Mouse (Mus musculus) T-cell, adult 2 months (primary cell): ENCODE data around the gene Rps23.

Source experiments
- DNase-seq: peaks from one replicate; pipeline ENCODE4 v3.0.0; 2022; ENCODE audit warnings: low spot score

Rps23 gene

DNA sequence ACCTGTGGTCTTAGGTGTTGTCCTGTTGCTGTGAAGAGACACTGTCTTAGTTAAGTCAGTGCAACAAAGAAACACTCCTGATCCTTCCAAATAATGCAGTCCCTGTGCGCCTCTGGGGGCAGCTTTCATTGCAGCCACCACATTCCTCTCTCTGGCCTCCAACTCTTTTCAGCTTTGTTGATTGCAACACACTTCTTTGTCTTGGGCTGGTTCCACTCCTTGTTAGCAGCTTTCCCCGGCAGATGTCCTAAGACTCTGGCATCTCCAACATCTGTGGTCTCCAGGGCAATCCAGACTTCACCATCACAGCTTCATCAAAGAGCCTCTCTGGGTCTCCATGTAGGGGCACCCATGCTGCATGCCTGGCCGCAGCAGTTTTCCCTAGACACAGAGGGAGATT, 10.5 kb downstream of the Rps23 start:
- no peak for DNase-seq

DNA sequence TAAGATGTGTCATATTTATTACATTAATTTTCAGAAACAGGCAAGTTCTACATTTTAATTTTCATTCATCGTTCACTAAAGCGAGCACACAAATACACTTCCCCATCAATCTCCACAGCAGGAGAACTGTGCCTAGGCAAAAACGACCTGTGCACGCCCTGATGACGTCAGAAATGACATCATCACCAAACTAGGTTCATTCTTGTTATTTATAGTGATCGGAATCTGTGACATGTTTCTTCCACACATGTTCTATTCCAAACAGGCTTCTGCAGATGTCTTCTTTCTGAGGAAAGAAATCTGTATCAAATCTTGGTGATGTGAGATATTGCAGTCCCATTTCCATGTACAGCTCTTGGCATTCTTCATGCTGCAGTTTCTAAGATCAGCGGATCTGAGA, 13.1 kb downstream of the Rps23 start:
- no peak for DNase-seq

DNA sequence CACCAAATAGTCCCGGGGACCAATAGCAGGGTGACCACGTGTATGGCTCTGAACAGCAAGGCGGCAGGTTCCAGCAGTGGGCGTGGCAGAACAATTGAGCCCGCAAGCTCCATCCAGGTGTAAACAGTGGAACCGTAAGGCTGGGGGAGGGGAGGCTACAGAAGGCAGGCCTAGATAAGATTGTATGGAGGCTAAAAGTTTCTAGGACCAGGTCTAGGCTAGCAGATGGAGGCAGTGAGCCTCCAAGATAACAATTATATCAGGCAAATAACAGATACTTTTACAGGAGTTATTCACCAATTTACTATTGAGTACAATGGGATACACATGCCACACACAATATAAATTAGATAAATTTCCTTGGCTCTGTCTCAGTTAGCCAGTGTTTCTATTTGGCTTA, 16.4 kb downstream of the Rps23 start:
- DNase-seq = no peak

DNA sequence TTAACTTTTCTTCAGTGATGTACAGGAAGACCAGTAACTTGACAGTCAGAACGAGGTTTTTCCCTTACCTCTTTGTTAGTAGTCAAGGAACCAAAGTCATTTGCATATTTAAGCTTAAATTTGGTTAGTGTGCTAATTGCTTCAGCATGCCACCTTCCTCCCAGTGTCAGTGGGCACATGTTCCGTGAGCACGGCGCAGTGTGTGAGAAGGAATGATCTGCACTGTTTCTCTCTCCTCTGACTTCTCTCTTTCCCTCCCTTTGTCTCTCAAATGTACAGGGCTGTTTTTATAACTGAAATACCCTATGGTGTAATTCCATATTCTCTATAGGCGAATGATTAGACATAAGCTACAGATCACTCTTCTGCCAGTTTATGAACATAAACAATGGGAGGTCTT, 16.8 kb downstream of the Rps23 start:
- no peak for DNase-seq

DNA sequence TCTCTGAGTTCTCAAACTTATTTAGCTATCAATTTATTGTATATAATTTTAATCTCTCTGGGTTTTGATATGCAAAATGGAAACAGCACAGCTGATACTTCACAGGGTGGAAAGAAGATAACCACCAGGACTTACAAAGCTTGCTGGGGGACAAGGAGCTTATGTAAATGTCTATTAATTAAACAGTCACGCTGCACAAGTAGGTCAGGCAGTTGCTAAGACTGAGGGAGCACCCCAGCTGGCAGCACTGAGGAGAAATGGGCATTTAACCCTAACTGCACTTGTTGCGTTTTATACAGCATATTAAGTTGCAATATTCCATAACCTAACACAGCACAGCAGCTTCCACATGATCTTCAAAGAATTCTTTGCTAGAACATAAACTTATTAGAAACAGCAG, 36.1 kb downstream of the Rps23 start:
- DNase-seq = no peak

DNA sequence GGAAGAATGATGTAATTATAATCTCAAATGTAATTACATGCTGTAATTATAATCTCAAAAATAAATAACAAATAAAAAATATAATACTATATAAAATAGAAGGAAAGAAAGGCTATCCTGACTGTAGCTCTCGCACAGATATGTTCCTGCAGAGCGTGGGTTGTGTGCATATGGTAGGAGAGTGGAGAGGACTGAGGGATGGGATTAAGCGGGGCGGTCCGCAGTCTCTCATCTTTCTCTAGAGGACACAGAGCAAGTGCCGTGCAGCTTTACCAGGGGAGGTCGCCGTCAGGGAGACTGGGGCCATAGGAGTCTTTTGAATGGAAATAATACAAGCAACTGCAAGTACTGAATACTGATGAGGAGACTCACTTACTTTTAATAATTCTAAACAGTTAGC, 37.8 kb downstream of the Rps23 start:
- DNase-seq = no peak

DNA sequence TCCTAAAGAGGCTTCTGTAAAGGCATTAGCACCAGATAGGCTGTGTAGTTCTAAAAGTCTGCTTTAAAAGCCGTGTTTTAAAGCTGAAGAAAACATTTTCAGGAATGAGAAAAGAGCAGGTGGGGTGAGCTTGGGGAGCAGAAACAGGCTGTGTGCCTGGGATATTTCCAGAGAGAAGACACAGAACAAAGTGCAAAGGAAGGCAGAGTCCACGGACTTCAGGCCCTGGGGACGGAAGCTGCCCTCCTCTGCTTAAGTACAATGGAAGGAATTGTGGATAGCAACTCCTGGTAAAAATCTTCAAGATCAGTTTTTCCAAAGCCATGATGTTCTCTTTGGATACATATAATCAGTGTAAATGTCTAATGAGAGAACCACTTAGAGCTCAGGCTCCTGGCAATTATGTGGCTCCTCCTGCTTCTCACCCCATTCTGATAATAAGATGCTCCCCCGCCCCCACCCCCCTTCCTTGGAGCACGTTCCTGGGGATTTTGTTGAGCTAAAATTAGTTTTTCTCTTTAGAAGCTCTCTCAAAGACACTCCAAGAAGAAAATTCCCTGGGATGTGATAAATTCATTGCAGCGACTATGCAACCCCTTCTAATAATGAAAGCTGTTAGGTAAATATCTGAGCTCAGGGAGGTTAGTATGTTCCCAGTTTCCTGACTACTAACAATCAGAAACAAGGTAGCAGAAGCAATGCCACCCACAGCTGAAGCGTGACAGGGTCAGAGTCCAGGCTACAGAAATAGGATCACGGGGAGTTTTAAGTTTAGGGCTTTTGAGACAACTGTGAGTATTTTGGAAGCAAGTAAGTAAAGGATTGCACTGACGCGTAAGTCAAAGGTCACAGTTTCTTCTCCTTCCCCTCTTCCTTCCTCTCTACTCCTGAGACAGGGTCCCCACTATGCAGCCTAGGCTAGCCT, 40.3 kb downstream of the Rps23 start:
- DNase-seq = no peak

DNA sequence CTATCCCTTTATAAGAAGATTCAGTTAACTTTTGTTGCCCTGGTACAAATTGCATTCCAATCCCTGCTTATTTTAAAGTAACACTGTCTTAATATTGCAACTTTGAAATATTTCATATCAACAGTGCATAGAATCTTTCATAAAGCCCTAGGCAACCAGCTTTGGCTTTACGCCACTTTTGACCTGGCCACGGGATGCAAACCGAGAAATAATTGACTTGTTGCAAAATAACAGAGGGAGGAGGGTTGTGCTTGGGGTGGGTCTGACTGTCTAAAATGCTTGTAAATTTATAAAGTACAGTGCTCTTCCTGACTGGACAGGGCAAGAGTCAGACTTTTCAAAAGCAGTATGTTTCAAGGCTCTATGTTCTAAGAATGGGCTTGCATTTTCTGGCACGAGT, 41.8 kb downstream of the Rps23 start:
- DNase-seq = no peak

DNA sequence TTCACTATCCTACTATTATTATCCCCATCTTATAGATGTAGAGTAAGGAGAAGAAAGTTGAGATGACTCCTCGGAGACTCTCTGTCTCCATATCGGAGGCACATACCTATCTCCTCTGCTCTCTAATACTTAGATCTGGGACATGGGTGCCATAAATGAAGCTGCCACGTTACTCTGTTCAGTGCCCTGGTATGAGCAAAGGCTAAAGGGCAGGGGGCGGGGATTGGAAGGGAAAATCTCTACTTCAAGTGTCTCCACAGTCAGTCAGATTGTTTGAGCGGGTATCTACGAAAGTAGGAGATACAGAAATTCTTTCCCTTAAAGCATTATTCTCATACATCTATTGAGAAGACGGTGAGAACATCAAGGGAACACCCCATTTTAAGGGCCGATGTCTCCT, 43.2 kb downstream of the Rps23 start:
- no peak for DNase-seq

DNA sequence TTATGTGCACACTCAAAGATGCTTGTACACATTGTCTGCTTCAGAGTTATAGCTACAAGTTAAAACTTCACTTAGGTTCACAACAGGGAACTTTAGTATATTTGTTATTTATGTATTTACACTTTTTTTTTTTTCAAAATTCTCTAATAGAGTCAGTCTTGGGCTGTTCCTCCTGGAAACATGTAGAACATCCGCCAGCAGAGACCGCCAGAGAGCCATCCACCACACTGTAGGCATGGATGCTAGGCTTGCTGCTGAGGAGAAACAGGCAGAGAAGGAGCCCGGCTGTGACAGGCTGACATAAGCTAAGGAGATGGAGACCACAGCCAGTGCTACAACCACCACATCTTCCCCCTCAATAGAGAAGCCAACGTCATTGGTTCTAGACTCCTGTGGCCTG, 44.7 kb downstream of the Rps23 start:
- DNase-seq = peak; percentile 51

DNA sequence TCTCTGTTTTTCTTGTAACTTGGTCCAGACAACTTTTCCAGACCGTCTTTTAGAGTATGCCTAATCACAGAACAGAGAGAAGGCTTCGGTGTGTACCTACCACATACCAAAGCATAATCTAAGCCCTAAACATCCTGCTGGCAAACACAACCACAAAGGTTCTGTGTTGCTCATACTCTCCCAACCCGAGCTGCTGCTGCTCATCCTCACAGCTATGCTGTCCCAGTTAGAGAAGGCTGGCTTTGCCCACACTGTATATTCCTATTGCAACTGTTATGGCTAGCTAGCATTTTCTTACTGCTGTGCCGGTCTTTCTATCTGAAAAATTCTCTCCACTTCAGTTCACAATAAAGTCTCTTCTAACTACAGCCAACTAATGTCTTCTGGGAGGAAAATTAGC, 46.2 kb downstream of the Rps23 start:
- DNase-seq = no peak

DNA sequence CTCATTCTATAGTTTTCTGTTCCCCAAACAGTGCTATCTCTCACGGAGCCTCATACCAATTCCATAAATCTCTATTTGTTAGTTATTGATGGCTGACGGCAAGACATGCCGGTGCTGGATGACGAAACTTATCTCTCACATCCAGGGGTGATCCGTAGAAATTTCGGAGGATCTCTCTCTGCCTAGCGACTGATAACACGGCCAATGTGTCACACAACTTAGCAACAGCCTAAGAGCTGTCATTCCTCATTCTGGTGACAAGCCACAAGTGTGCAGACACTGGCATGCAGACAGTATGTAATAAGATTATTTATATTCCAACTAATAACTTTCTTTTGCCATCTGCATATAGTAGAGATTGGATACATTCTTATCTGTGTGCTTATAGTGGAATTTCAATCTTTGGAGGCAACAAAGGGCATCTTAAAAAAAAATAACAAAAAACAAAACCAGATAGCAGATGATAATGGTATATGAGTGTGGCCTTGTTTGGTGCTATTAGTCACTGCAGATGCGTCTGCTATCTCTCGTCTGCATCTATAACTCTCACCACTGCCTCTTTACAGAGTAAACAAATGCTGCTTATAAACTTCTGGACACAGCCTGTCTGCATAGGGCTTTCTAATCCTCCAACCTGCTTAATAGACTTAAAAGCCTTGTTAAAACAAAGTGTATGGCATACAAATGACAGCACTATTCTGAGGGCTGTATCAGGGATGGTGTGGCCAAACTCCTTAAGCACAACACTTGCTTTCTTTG, 47.7 kb downstream of the Rps23 start:
- no peak for DNase-seq

DNA sequence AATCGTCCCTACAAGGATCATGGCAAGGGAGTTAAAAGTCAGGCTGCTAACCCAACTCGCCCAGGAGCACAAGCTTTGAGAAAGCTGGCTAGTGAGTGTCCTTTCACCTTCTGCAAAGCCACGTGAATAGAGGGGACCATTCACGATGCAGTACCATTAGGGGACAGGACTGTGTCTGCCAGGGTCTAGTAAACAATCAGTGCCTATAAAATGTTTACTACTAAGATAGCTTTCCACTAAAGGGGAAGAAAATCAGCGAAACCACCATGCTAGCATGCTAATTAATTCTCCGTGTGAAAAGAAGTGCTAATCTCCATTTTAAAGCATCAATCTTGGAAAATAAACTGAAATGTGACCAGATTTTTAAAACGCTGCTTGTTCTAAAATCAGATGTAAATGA, 50.7 kb downstream of the Rps23 start:
- DNase-seq = no peak
